Mouse (Mus musculus) lung, postnatal 0 days (tissue): ENCODE results near the gene Phactr1.

ENCODE experiments used
- CTCF ChIP-seq: IDR thresholded peaks from 2 replicates; pipeline ENCODE4 v1.5.1; 2016; ENCODE audit warnings: antibody characterized with exemption, mild to moderate bottlenecking
- EP300 ChIP-seq: IDR thresholded peaks from 2 replicates; pipeline ENCODE4 v1.6.1; 2016; ENCODE audit warnings: antibody characterized with exemption, mild to moderate bottlenecking, control low read depth

- TF ChIP-seq CTCF (no peak), EP300 (no peak)
Observed at GRCm38 (mm10) chr13:42985806-42986205, 305.4 kb downstream of the Phactr1 start.
